Mouse (Mus musculus) kidney, adult 2 months (tissue): ENCODE data around the gene Arpc2.

Experiments used
- CTCF ChIP-seq: fragments of 200-500 bp; conservative IDR thresholded peaks from 2 replicates; pipeline ENCODE4 v1.5.1; 2011; ENCODE audit warnings: low read depth, mild to moderate bottlenecking, control low read depth, low read length, moderate library complexity, mixed read lengths; ENCODE audit not compliant: insufficient read depth, insufficient read length
- POLR2A ChIP-seq: fragments of 200-500 bp; IDR thresholded peaks from one replicate; pipeline ENCODE4 v1.6.1; 2011; ENCODE audit warnings: low read depth, low read length, control low read depth

- TF ChIP-seq CTCF (no peak), POLR2A (no peak)
These were observed 43.2 kb upstream of the Arpc2 start for GRCm38 (mm10) chr1:74192711-74193110.
